Mouse (Mus musculus): Measurements from ENCODE around the gene Vmn2r111.
"Not testable (repeated sequence)": the region's sequence is repeated elsewhere in the genome, so short reads cannot be mapped to it uniquely, and the experiment has no call there.

The Vmn2r111 gene

DNA sequence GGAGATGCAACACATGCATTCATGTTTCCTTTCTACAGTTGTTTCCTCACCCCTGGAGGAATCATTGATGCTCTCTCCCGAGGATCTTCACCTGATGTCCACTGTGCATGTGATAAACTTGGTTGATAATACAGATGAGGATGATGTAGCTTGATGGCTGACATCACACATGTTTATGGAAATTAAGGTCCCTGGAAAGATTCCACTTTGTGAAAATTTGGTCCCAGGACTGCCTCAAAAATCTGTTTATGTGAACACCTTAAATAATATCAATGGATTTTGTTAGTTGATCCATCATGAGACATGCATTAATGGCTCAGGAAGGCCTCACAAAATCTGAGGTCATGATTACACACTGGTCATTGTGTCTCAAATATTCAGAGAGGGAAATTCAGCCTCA lies at the start of gene Vmn2r111:
Vmn2r111 (minus strand) TSS at position 101 of the 400 bp plus-strand sequence.
- DNase-seq (ENCODE audit: low spot score in 2 of 2) = not testable (repeated sequence)

DNA sequence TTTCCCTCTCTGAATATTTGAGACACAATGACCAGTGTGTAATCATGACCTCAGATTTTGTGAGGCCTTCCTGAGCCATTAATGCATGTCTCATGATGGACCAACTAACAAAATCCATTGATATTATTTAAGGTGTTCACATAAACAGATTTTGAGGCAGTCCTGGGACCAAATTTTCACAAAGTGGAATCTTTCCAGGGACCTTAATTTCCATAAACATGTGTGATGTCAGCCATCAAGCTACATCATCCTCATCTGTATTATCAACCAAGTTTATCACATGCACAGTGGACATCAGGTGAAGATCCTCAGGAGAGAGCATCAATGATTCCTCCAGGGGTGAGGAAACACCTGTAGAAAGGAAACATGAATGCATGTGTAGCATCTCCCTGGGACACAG lies 27.4 kb upstream of the Vmn2r111 start, which contains the start of gene Vmn2r112:
Vmn2r112 (plus strand) TSS at position 301 of the 400 bp plus-strand sequence.
- DNase-seq (ENCODE audit: low spot score in 2 of 2) = not testable (repeated sequence)

DNA sequence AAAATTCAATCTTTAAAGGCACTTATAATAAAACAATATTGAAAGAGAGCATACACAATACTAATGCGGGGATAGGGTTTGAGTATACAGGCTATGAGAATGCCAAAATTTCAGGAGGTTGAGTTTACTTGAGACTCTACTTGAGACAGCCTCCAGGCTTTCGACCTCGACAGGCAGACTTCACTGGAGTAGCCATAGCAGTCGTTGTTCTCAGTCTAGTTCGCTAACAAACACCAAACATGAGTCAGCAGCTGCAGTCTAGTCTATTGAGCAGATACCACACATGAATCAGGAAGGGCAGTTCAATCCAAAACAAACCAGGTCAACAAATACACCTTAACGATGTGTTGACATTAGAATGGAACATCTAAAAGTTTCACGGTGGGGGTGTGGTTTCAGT lies 52.8 kb downstream of the Vmn2r111 start:
- not testable (repeated sequence) for DNase-seq (ENCODE audit: low spot score in 2 of 2)

DNA sequence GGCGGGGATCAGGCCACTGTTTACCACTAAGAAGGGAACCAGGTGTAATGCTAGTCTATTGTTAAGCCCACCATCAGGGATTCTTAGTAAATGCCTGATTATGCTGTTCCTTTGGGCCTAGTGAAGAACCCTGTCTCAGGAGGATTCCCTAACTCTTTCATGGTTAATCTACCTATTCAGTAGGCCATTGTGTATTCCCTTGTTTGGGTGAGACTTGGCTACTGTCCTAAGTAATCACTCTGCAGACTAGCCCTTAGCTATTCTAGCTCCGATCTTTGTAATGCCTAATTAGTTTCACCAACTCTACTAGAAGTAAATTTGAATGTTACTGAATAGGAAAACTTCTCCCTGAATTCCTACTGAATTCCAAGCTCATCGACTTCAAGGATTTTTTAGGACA lies 53.2 kb downstream of the Vmn2r111 start:
- not testable (repeated sequence) for DNase-seq (ENCODE audit: low spot score in 2 of 2)

DNA sequence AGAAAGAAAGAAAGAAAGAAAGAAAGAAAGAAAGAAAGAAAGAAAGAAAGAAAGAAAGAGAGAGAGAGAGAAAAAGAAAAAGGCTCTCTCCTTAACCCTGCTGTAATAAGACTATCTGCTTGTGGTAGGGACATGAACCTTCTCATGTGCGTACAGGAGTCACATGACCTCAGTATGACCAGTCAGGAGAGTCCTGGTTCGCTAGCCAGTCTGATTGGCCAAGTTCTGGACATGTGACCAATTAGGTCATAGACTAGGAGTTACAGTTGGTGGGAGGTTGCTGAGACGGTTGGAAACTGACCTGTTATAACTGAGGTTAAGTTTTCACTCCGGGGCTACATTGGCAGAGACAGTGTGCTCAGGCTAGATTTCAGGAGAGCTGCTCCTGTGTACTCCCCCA lies 76.2 kb downstream of the Vmn2r111 start:
- no peak for DNase-seq (ENCODE audit: low spot score in 2 of 2)
